Mouse (Mus musculus) cerebellum, adult 11 months (tissue): ENCODE results near the gene Cdkn1a.
A peak's percentile ranks its signal among the peaks of the same experiment; 100 is the strongest.

ENCODE experiments used
- DNase-seq: peaks from one replicate; pipeline ENCODE4 v3.0.0; 2022

The Cdkn1a gene

GRCm38 (mm10) chr17:29122817-29123216 is 32.0 kb downstream of the Cdkn1a start:
- no peak for DNase-seq

GRCm38 (mm10) chr17:29123578-29124174 is 32.9 kb downstream of the Cdkn1a start:
- no peak for DNase-seq

DNA sequence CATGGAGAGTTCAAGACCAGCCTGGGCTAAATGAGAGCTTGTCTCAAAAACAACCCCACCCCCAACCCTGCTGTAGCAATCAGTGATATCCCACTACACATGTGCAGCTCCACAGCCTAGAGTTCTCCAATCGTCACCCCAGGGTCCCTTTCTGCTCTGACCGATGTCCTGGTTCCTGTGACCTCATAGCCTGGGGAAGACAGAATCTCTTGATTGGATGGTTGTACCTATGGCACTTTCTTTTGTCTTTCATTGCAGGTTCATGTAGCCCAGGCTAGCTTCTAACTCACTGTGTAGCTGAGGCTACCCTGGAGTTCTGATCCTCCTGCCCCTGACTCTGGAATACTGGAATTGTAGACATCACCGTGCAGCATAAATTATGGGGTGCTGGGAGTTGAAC is 35.8 kb downstream of the Cdkn1a start:
- DNase-seq: no peak

DNA sequence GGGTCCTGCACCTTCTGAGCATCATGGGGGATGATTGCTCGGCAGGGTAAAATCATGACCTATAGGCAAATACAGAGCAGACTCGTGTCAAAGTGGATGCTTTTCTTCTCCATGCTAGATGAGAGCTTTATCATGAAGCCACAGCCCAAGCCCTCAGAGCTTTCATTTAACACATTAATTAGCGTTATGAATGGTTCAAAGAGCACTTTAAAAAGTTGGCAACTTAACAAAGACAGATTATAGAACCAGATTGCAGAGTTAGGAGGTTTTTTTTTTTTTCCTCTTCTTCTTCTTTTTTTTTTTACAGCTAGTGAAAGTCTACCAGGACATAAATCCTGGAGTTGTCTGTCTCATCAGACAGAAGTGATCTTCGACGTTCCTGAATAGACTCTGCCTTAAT is 38.6 kb downstream of the Cdkn1a start:
- no peak for DNase-seq

DNA sequence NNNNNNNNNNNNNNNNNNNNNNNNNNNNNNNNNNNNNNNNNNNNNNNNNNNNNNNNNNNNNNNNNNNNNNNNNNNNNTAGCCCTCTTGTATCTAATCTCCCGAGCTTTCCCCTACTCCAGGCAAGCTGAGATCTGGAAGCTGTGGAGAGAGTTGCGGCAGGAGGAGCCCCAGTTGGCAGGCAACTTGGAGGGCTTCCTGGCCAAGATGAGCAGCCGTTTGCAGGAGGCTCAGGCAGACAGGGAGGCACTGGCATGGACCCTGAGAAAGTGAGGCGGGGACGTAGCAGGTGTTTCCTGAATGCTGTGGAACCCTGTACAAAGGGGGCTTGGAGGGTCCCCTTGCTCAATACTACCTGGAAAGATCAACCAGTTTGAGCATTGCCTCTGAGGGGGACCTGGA is 44.3 kb downstream of the Cdkn1a start:
- no peak for DNase-seq

- peak; percentile 35 for DNase-seq
Observed at GRCm38 (mm10) chr17:29136236-29136635, 45.5 kb downstream of the Cdkn1a start.

GRCm38 (mm10) chr17:29137906-29138305 is 47.1 kb downstream of the Cdkn1a start:
- DNase-seq: no peak

- no peak for DNase-seq
Observed at GRCm38 (mm10) chr17:29141577-29141976, 50.8 kb downstream of the Cdkn1a start.

DNA sequence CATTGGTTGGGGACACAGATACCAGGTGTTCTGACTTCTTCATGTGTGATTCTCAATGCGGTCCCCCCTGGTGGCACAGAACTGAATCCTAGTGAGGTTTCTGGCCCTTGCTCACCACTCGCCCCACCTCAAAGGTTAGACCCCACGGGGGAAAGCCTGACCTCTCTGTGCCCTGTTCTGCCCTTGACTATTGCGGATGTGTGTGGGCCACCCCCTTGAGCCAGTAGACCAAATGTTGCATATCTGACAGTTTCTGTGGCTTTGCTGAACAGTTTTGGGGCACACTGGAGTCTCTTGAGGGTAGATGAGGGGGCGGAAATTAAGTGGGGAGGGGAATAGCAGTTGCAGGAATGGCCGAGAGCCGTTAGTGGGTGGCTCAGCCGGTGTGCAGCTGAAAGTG is 52.5 kb downstream of the Cdkn1a start:
- DNase-seq: no peak

DNA sequence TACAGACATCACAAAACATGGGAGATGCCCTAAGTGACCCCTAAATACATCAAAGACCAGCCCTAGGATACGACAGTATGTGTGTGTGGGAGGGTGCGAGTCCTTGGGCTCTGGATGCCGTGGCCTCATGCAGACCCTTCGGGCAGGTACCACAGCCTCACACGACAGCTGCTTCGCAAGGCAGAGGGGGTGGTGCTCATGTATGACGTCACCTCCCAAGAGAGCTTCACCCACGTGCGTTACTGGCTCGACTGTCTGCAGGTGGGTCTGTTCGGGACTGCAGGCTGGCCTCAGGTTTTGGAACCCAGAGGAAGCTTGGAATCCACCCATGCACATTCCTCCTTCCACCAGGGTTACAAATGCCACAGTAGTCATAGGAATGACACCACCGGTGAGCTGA is 54.3 kb downstream of the Cdkn1a start:
- DNase-seq: no peak

GRCm38 (mm10) chr17:29147273-29147672 is 56.5 kb downstream of the Cdkn1a start:
- no peak for DNase-seq

- DNase-seq: no peak
Observed at GRCm38 (mm10) chr17:29147773-29148172, 57.0 kb downstream of the Cdkn1a start.

GRCm38 (mm10) chr17:29149766-29150165 is 59.0 kb downstream of the Cdkn1a start:
- DNase-seq: no peak
